Mouse (Mus musculus): Measurements from ENCODE around the gene Wdfy3.

Wdfy3 gene

GRCm38 (mm10) chr5:101827477-101827876, 242.2 kb downstream of the Wdfy3 start:
- DNase-seq: no peak

GRCm38 (mm10) chr5:101826531-101826970, 243.2 kb downstream of the Wdfy3 start:
- peak; percentile 55 for DNase-seq

- DNase-seq: no peak
Observed at GRCm38 (mm10) chr5:101825111-101825911, 244.4 kb downstream of the Wdfy3 start.

GRCm38 (mm10) chr5:101822311-101822670, 247.4 kb downstream of the Wdfy3 start:
- no peak for DNase-seq

- peak; percentile 40 for DNase-seq
Observed at GRCm38 (mm10) chr5:101821491-101822310, 248.0 kb downstream of the Wdfy3 start.

- DNase-seq: no peak
Observed at GRCm38 (mm10) chr5:101821052-101821451, 248.7 kb downstream of the Wdfy3 start.

- no peak for DNase-seq
Observed at GRCm38 (mm10) chr5:101819844-101820243, 249.9 kb downstream of the Wdfy3 start.

- DNase-seq: no peak
Observed at GRCm38 (mm10) chr5:101819216-101819615, 250.5 kb downstream of the Wdfy3 start.

- no peak for DNase-seq
Observed at GRCm38 (mm10) chr5:101816822-101817221, 252.9 kb downstream of the Wdfy3 start.

- DNase-seq: no peak
Observed at GRCm38 (mm10) chr5:101811296-101812169, 258.2 kb downstream of the Wdfy3 start.

GRCm38 (mm10) chr5:101802358-101803022, 267.2 kb downstream of the Wdfy3 start:
- no peak for DNase-seq

- DNase-seq: no peak
Observed at GRCm38 (mm10) chr5:101801891-101802290, 267.8 kb downstream of the Wdfy3 start.

- no peak for DNase-seq
Observed at GRCm38 (mm10) chr5:101792665-101793064, 277.1 kb downstream of the Wdfy3 start.

GRCm38 (mm10) chr5:101790560-101790959, 279.2 kb downstream of the Wdfy3 start:
- no peak for DNase-seq

- no peak for DNase-seq
Observed at GRCm38 (mm10) chr5:101789770-101790169, 280.0 kb downstream of the Wdfy3 start.

GRCm38 (mm10) chr5:101785921-101786614, 283.7 kb downstream of the Wdfy3 start:
- no peak for DNase-seq

GRCm38 (mm10) chr5:101784787-101785186, 284.9 kb downstream of the Wdfy3 start:
- no peak for DNase-seq

GRCm38 (mm10) chr5:101784328-101784727, 285.4 kb downstream of the Wdfy3 start:
- DNase-seq: no peak

Measured in kidney, adult 18-20 months (tissue).